Mouse (Mus musculus): ENCODE results near the gene Deaf1.
"Not testable (repeated sequence)": the region's sequence is repeated elsewhere in the genome, so short reads cannot be mapped to it uniquely, and the experiment has no call there.

The Deaf1 gene

DNA sequence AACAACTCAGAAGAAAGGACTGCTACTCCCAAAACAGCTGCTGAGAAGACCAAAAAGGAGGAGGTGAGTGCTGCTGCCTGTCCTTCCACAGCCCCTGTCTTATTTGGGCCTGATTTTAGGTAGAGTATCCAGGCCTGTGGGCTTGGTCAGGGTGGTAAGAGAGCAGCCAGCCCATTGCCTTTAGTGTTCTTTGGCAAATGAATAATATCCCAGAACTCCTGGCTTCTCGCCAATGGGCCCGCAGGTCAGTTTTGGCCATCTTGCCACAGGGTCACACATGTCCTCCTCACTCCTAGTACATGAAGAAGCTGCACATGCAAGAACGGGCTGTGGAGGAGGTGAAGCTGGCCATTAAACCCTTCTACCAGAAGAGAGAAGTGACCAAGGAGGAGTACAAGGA, 66.0 kb downstream of the Deaf1 start:
- DNase-seq: no peak

DNA sequence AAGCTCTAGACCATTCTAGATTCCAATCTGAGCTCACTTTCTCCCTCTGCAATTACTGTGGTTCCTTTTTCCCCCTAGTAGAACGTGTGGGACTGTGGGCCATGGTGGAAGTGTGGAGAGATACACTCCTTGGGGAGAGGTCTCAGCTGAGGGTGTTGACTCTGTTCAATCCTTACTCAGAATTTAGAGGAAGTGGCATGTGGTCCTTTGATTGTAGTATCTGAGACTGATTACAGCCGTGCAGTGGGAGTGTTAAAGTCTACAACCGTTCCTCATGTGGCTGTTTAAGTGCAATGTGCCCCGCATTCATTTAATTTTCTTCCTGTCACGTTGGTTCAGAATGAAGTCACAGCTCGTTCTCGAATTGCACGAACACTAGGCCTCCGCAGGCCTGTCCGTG, 71.3 kb downstream of the Deaf1 start:
- DNase-seq: no peak

DNA sequence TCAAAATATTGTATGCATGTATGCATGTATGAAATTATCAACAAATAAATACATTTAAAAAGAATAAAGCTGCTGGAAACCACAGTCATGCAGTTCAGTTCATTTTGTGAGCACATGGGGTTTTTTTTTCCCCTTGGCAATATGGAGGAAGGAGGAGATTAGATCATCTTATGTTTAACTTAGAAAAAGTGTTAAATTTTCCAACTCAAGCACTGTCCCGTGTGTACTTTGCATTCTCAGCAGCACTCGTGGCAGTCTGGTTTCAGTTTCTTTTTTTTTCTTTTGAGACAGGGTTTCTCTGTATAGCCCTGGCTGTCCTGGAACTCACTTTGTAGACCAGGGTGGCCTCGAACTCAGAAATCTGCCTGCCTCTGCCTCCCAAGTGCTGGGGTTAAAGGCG, 77.0 kb downstream of the Deaf1 start:
- DNase-seq: not testable (repeated sequence)
